Mouse (Mus musculus): ENCODE measurements at regions not wholly inside any gene's neighbourhood (a gene's known extent, or its start where the extent isn't known, plus 50 kb on each side); places are given as distances from the start of the nearest gene placed in this dataset.
A peak's percentile ranks its signal among the peaks of the same experiment; 100 is the strongest.
"Not testable (repeated sequence)": the region's sequence is repeated elsewhere in the genome, so short reads cannot be mapped to it uniquely, and the experiment has no call there.

- no peak overlapping the region for H3K4me2 ChIP-seq (replicated peaks)
- no peak overlapping the region for H3K9ac ChIP-seq
- H3K27me3 ChIP-seq = peaks cover 17% of the 10 kb centered on the region
- 70% methylated on average over 4 of the region's 4 CpGs for WGBS
- H3K27ac ChIP-seq = no peak overlapping the region
- peaks cover 25% of the 10 kb centered on the region for H3K4me1 ChIP-seq
- H3K9me3 ChIP-seq = no peaks in the 10 kb centered on the region
- H3K36me3 ChIP-seq = no peaks in the 10 kb centered on the region
- no peak for ATAC-seq (ENCODE audit: low FRiP score, low read depth)
- H3K4me3 ChIP-seq = no peak overlapping the region
These were observed 105.1 kb upstream of the Syt13 start for GRCm38 (mm10) chr2:92809681-92810323.

GRCm38 (mm10) chr2:92810956-92811355, 103.9 kb upstream of the Syt13 start:
- Histone ChIP-seq H3K4me1 (peaks cover 19% of the 10 kb centered on the region), H3K27me3 (peaks cover 17% of the 10 kb centered on the region)
- H3K4me3 ChIP-seq; H3K9ac ChIP-seq; H3K4me2 ChIP-seq (replicated peaks); ATAC-seq (ENCODE audit: low FRiP score, low read depth); H3K36me3 ChIP-seq; H3K27ac ChIP-seq; H3K9me3 ChIP-seq: not testable (repeated sequence)
- 12% methylated on average over 6 of the region's 6 CpGs for WGBS

- Histone ChIP-seq H3K4me2 (replicated peaks) (no peak overlapping the region), H3K9me3 (no peaks in the 10 kb centered on the region), H3K9ac (no peak overlapping the region), H3K27ac (no peak overlapping the region), H3K36me3 (no peaks in the 10 kb centered on the region), H3K27me3 (peaks cover 13% of the 10 kb centered on the region), H3K4me3 (no peak overlapping the region), H3K4me1 (peaks cover under 1% of the 10 kb centered on the region; the same call in 1 of the 2 replicates)
- no peak for ATAC-seq (ENCODE audit: low FRiP score, low read depth)
- 75% methylated on average over 11 of the region's 11 CpGs for WGBS
These were observed 101.9 kb upstream of the Syt13 start for GRCm38 (mm10) chr2:92813028-92813427.

DNA sequence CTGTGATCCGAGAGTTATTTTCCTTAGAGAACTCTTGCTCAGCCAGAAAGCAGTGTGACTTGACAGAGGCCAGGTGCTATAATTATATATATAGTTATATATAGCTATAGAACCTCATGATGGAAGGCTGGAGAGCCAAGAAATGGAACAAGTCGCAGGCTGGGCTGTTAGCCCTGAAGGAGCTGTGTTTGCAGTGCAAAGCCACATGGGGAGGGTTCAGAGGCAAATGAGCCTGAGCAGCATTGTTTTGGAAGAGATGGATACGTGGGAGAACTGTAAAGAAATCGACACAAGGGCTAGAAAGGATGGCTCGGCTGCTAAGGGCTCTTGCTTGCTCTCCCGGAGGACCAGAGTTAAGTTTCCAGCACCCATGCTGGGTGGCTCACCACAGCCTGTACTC, 95.3 kb upstream of the Syt13 start:
- H3K9me3 ChIP-seq = no peaks in the 10 kb centered on the region
- H3K36me3 ChIP-seq = no peaks in the 10 kb centered on the region
- no peak for ATAC-seq (ENCODE audit: low FRiP score, low read depth)
- H3K27me3 ChIP-seq = no peaks in the 10 kb centered on the region
- WGBS = 71% methylated on average over 6 of the region's 6 CpGs
- no peak overlapping the region for H3K9ac ChIP-seq
- no peak overlapping the region for H3K4me2 ChIP-seq (replicated peaks)
- no peak overlapping the region for H3K27ac ChIP-seq
- no peak overlapping the region for H3K4me3 ChIP-seq
- H3K4me1 ChIP-seq = peaks cover 7% of the 10 kb centered on the region; the same call in 1 of the 2 replicates

DNA sequence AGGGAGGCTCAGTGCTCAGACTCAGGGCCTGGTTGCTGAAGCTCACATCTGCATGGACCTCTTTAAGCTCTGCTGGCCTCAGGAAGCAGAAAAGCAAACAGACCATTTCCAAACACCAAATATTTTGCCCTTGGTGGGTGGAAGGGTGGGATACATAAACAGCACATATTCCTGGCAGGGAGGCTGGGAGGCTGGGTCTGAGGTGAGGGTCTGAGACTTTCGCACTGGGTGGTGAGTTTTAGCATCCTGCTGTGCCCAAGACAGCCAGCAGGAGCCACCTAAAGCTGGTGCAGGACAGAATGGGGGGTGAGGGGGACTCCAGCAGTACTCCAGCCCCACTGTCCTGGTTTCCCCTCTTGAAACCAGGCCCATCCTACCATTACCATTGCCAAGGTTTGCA, 90.6 kb upstream of the Syt13 start:
- Histone ChIP-seq H3K27me3 (no peaks in the 10 kb centered on the region), H3K4me2 (replicated peaks) (no peak overlapping the region), H3K9me3 (no peaks in the 10 kb centered on the region), H3K9ac (no peak overlapping the region), H3K27ac (peak overlapping the region; percentile 28; the same call in 1 of the 2 replicates), H3K4me3 (no peak overlapping the region), H3K4me1 (peaks cover 16% of the 10 kb centered on the region), H3K36me3 (no peaks in the 10 kb centered on the region)
- WGBS = 63% methylated on average over 1 of the region's 1 CpGs
- ATAC-seq (ENCODE audit: low FRiP score, low read depth) = no peak

DNA sequence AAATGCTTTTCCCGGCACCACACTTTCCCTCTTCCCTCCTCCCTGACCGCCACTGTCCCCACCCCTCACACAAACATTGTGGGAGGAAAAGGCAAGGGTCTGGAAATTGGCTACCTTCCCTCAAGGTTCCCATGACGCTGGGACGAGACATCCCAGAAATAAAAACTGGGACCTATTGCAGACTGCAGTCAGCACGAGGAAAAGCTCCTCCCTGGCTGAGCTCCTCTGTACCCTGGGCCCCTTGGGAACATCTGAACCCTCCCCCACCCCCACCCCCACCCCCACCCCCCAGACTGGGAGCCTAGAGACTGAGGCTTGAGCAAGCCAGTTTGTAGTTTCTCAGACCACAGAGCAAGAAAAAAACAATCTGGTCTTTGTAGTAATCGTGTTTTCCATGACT, 89.5 kb upstream of the Syt13 start:
- Histone ChIP-seq H3K27me3 (no peaks in the 10 kb centered on the region), H3K9ac (no peak overlapping the region), H3K4me2 (replicated peaks) (peak overlapping the region; percentile 11; the same call in 1 of the 2 replicates), H3K4me3 (no peak overlapping the region), H3K36me3 (no peaks in the 10 kb centered on the region), H3K9me3 (no peaks in the 10 kb centered on the region), H3K27ac (no peak overlapping the region), H3K4me1 (peaks cover 16% of the 10 kb centered on the region)
- peak; percentile 22; the same call in 1 of the 2 replicates for ATAC-seq (ENCODE audit: low FRiP score, low read depth)
- WGBS = 9% methylated on average over 6 of the region's 6 CpGs

DNA sequence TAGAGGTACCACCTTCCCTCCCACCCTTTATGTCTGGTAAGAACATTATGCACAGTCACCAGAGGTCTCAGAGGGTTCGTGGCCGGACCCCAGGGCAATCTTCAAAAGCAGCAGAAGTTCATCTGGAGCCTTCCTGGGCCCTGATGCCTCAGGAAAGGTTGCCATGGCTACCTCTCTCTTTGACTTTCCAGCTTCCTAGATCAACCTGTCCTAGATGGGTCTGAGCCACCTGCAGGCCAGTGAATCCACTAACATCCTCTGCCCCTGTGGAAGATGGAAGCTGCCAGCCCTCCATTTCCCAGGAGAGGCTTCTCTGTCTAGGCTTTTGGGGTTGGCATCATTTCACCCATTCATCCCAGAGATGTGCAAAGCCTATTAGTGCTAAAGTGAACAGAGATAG, 84.8 kb upstream of the Syt13 start:
- Histone ChIP-seq H3K36me3 (no peaks in the 10 kb centered on the region), H3K27me3 (no peaks in the 10 kb centered on the region), H3K4me2 (replicated peaks) (no peak overlapping the region), H3K4me1 (peaks cover 4% of the 10 kb centered on the region), H3K27ac (no peak overlapping the region), H3K9me3 (no peaks in the 10 kb centered on the region), H3K4me3 (no peak overlapping the region), H3K9ac (no peak overlapping the region)
- ATAC-seq (ENCODE audit: low FRiP score, low read depth) = no peak
- WGBS = 60% methylated on average over 2 of the region's 2 CpGs

DNA sequence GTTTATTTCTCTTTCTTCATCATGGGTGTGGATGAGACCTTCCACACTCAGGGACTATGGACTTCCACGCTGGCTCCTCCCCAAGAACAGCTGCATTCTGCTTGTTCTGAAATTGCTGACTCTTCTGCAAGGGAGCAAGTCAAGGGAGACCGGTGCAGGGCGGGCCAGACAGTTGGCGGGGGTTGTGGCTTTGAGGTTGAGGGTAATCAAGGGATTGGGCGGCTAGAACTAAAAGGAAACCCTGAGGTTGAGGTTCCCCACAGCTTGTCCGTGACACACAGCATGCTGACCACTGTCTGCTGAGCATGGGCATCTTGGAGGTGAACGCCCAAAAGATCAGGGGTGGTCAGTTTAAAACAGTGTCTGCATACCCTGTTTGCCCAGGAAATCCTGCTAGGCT, 83.1 kb upstream of the Syt13 start:
- no peak for ATAC-seq (ENCODE audit: low FRiP score, low read depth)
- Histone ChIP-seq H3K27me3 (no peaks in the 10 kb centered on the region), H3K9me3 (no peaks in the 10 kb centered on the region), H3K36me3 (no peaks in the 10 kb centered on the region), H3K27ac (no peak overlapping the region), H3K4me3 (no peak overlapping the region), H3K9ac (no peak overlapping the region), H3K4me1 (no peaks in the 10 kb centered on the region), H3K4me2 (replicated peaks) (no peak overlapping the region)
- 52% methylated on average over 7 of the region's 7 CpGs for WGBS

DNA sequence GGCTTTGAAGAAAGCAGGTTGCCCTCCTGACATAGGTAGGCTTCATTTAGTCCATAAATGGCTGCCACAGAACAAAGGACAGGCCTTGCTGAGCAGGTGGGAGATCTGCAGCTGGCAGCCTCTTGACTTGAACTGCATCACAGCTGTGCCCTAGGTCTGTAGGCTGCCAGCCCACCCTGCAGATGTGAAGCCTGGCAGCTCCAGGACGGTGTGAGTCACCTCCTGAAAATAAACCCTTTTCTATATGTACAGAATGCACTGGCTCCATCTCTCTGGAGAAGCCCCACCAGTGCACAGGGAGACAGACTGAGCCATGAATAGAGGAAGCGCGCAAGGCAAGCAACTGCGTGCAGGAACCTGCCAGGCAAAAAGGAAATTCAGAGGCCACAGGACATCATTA, 78.7 kb upstream of the Syt13 start:
- H3K9ac ChIP-seq = no peak overlapping the region
- no peak overlapping the region for H3K4me3 ChIP-seq
- 79% methylated on average over 4 of the region's 4 CpGs for WGBS
- no peaks in the 10 kb centered on the region for H3K36me3 ChIP-seq
- H3K4me1 ChIP-seq = no peaks in the 10 kb centered on the region
- no peak overlapping the region for H3K27ac ChIP-seq
- no peak overlapping the region for H3K4me2 ChIP-seq (replicated peaks)
- H3K9me3 ChIP-seq = no peaks in the 10 kb centered on the region
- ATAC-seq (ENCODE audit: low FRiP score, low read depth) = no peak
- H3K27me3 ChIP-seq = no peaks in the 10 kb centered on the region

DNA sequence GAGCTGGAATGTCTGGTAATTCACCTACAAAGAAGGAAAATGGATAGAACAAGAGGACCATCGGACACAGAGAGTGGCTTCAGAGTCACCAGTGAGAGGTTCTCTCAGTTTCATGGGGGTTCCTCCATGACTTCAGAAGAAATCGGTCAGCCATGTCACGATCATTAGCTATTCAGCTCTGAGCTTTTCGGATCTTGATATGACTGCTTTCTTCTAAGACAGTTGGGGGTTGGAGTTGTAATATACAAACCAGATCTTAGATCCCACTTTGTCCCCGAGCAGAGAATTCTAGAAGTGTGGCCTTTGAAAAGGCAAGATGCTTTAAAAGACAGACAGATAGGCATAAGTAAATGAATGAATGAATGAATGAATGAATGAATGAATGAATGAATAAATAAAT, 76.9 kb upstream of the Syt13 start:
- 92% methylated on average over 5 of the region's 5 CpGs for WGBS
- Histone ChIP-seq H3K4me3 (no peak overlapping the region), H3K9me3 (no peaks in the 10 kb centered on the region), H3K4me1 (no peaks in the 10 kb centered on the region), H3K36me3 (no peaks in the 10 kb centered on the region), H3K9ac (no peak overlapping the region), H3K27ac (no peak overlapping the region), H3K4me2 (replicated peaks) (no peak overlapping the region), H3K27me3 (no peaks in the 10 kb centered on the region)
- ATAC-seq (ENCODE audit: low FRiP score, low read depth) = no peak

DNA sequence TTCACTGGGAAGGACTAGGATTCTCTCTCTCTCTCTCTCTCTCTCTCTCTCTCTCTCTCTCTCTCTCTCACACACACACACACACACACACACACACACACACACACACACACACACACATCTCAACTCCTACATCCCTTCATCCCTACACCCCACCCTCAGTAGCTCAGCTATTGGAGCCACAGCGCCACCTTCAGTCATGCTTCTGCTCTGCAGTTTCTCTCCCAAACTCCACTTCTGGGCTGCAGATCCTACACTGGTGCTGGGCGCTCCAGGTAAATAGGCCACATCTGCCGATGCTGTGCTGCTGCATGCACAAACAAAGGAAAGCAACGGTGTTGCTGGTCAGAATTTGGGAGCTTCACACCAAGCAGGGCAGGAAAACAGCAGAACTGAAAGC, 74.9 kb upstream of the Syt13 start:
- Histone ChIP-seq H3K27me3 (no peaks in the 10 kb centered on the region; the same call in 1 of the 2 replicates), H3K9ac (no peak overlapping the region), H3K4me3 (no peak overlapping the region), H3K9me3 (no peaks in the 10 kb centered on the region), H3K36me3 (no peaks in the 10 kb centered on the region), H3K27ac (no peak overlapping the region), H3K4me1 (no peaks in the 10 kb centered on the region), H3K4me2 (replicated peaks) (no peak overlapping the region)
- WGBS = 22% methylated on average over 4 of the region's 4 CpGs
- ATAC-seq (ENCODE audit: low FRiP score, low read depth) = no peak

DNA sequence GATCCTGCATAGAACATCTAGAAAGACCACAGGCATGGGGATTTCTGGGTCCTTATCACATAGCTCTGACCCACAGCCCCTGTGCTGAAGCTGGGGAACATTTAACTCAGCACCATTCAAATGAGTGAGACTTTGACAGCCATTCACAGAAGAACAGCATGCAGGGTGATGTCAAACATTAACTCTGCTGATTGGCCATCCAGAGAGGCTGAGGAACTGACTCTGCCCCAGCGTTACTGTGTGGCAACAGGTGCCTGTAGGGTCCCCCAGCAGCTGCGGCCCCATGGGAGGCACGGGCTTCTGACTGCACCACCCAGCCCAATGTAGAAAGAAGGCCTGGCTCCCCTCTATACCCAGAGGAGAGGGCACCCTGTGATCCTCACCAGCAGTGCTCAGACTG, 73.3 kb upstream of the Syt13 start:
- 46% methylated on average over 3 of the region's 3 CpGs for WGBS

More for the DNA sequence above, 73.3 kb upstream of the Syt13 start:
- H3K4me1 ChIP-seq = 0 out of 2 replicates have a peak, but pooled peaks cover 2% of the 10 kb centered on the region
- no peak for ATAC-seq (ENCODE audit: low FRiP score, low read depth)
- no peaks in the 10 kb centered on the region; the same call in 1 of the 2 replicates for H3K27me3 ChIP-seq
- no peaks in the 10 kb centered on the region for H3K36me3 ChIP-seq
- H3K9me3 ChIP-seq = no peaks in the 10 kb centered on the region
- no peak overlapping the region for H3K4me2 ChIP-seq (replicated peaks)
- H3K27ac ChIP-seq = no peak overlapping the region
- no peak overlapping the region for H3K9ac ChIP-seq
- no peak overlapping the region for H3K4me3 ChIP-seq

All from limb, embryonic 13.5 days (tissue).